Mouse (Mus musculus) 416B (cell line): ENCODE measurements around the gene Ceacam16.

Experiments used
- DNase-seq: peaks from one replicate; pipeline ENCODE4 v3.0.0; 2011; ENCODE audit warnings: low read depth

The Ceacam16 gene

DNA sequence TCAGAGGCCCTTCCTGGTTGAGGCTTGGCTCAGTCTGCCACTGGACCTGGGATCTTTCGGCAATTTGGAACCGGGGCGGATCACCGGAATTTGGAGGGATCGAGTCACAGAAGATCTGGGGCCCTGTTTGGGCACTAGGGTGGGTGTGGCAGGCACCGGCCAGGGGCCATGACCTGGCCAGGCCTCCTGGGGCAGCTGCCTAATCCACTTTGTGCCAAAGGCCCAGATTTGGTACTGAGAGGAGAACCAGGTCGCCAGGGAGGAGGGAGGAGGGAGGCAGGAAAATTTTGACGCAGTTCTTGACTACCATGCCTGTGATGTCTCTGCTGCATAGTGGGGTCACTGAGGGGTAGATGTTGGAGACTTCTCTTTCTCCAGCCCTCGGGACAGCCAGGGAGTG, at the start of gene Ceacam16:
Gene Ceacam16, minus strand, starts transcription at position 101 of the 400 bp plus-strand sequence.
- no peak for DNase-seq

DNA sequence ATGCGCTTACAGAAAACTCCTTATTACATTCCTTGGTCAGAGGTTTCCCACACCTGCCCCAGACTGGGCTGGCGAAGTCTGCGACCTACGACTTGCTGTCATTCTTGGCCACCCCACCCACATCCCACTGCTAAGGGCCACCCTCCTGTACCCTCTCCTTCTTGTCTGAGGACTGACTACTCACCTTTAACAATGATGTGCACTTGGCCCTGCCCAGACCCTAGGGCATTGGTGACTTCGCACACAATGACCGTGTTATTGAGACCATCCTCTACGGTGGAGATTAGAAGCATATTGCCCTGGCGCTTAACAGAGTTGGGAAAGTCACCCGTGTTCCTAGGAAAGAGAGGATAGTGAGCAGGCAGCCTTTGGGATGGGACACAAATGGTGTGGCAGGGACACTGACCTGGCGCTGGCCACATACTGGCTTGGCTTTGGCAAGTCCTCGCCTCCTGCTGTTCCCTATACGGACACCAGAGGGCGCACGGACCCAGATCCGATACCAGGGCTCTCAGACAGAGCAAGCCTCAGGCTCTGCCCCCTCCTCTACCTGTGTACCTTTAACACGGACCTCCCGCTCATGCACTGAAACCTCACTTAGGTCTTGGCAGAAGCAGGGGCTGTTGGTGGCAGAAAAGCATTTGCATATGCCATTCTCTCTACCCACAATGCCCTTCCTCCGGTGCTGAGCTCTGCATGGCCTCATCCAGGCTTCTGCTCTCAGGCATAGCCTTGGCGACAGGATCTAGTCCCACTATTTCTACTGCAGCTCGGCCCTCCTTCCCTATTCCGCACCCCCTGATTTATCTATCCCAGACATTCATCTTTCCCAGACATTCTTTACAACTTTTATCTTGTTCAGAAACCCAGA, 49.6 kb upstream of the Ceacam16 start:
- peak; percentile 74 for DNase-seq

DNA sequence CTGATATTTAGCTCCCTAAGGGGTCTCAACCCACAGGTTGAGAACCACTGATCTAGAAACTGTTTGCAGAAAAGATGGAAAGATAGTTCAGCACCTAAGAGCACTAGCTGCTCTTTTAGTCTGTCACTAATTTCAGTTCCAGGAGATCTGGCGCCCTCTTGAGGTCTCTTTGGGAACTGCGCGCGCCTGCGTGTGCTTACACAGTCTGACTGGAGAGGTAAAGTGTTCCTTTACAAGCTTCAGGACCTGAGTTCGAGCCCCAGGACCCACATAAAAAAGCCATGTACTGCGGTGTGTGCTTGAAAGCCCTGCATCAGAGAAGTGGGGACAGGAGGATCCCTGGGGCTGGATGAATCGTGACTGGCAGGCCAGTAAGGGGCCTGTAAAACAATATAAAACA, 28.8 kb upstream of the Ceacam16 start:
- DNase-seq = peak; percentile 81

DNA sequence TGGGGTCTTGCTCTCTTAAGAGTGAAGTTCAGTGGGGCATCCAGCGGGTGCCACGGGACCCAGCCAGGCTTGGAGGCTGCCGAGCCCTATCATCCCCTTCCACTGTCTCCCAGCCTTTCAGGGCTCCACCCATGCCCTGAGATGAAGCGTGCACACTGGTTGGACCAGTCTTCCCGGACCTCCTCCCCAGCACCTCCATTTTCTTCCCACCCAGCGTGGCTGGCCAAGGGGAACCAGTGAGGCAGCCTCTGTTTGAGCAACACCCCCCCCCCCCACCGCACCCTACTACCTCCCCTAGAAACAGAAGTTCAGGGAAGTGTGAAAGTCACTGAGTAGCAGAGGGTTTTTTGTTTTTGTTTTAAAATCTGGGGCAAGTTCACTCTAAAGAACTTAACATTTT, 26.8 kb upstream of the Ceacam16 start, which contains the start of gene Ceacam19:
Gene Ceacam19, minus strand, starts transcription at position 117 of the 400 bp plus-strand sequence.
- DNase-seq = no peak

DNA sequence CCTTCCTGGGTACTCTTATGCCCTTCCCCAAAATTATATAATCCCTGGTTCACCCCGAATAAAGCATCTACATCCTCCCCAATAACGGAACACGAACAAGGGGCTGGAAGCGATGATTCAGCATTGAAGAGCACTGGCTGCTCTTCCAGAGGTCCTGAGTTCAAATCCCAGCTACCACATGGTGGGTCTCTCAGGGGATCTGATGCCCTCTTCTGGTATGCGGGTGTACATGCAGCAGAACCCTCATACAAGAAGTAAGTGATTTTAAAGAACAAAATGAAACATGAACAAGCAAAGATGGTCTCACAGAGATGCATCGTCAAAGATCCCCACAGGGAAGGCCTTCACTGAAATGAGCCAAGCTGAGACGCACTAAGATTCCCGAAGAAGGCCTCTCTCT, 19.7 kb upstream of the Ceacam16 start:
- DNase-seq = peak; percentile 28

DNA sequence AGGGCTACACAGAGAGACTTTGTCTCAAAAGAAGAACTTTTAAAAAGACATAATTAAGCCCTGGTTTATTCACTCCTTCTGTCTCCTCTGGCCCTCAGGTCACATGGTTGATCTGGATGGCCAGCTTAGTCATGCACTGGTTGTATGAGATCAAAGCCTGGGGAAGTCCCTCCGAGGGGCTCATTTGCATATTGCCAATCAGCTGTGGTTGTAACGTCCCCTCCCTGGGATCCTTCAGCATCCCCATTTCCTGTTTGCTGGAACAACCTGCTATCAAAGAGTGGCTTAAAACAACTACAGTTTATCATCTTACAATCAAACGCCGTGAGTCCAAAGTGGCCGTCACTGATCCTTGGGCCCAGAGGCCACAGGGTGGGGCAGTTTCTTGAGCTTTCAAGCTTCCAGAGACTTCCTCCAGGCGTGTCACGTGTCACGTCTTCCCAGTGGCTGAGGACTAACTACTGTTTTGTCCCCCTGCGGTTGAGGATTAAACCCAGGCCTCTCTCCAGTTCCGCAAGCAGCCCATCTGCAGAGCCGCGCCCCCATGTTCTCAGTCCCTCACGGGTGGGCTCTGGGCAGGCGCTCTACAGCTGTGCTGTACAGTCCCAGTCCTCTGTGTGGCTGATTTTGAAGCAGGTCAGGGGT, 15.8 kb upstream of the Ceacam16 start:
- DNase-seq = peak; percentile 92

DNA sequence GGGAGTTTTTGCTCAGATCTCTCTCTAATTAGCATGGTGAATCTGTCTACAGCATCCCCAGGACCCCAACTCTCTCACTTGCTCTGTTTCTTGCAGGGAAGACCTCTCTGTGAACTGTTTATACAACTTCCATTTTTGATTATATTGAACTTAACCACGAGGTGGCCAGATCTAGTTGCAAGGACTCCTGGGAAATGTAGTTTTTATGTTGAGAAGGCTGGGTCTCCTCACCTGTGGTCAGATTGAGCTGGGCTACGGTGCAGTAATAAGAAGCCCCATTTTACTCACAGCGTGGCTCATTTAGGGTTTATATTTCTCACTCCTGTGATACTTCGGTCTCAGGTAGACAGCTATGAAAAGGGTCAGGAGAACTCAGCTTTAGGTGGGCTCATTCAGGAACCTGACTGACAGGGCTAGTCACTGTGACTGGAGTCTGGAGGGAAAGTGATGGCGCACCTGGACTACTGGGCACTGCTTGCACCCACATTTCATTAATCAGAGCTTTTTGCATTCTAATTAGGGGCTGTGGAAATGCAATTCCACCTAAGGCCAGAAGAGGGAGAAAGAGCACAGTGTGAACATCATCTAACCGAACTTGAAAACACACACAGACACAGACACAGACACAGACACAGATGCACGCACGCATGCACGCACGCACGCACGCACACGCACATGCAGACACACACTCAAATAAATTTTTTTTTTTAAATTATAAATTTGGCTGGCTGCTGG, 15.0 kb upstream of the Ceacam16 start:
- DNase-seq = peak; percentile 86

DNA sequence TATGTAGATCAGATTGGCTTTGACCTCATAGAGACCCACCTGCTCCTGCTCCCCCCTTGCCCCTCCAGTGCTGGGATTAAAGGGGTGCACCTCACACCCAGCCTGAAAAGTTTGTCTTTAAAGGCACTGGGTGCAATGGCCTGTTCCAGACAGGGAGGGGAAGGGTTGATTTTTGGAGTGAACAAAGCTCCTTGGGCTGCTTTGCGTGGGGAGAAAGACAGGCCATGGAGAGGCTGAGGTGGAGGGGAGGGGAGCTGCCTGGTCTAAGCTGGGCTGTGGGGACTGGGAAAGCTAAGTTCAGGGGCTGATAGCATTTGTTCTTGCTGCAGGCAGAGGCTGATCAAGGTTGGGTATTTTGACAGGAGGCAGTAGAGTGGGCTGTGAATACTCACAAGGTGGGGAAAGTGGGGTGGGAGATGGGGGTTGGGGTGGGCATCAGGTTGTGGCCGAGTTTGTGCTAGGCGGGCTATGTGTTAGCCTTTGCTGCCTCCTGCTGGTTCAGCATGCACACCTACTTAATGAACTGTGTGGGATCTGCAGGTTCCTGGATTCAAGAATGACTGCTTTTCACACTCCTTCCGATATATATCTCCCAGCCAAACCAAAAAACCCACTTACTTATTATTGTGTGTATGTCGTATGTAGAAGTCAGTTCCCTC, 11.0 kb upstream of the Ceacam16 start:
- DNase-seq = peak; percentile 81

DNA sequence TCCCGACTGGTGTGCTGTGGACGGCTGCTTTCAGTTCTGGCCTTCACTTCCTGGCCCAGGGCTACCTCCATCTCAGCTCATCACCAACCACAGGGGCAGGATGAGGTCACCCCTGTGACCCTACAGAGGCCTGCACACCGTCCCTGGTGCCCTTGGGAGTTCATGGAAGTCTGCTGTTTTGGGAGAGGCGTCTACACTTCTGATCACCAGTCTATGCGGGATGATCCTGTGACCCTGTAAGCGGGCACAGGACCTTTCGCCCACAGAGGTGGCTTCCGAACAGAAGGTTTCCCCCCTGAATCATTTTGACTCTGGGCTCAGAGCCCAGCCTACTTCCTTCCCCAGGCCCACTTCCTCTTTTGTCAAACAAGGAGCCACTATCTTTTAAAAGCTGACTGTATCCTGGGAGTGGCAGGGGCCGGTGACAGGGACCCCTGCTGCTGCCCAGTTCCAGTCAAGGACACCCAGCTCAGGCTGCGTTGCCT, 10.1 kb upstream of the Ceacam16 start:
- DNase-seq = peak; percentile 89

DNA sequence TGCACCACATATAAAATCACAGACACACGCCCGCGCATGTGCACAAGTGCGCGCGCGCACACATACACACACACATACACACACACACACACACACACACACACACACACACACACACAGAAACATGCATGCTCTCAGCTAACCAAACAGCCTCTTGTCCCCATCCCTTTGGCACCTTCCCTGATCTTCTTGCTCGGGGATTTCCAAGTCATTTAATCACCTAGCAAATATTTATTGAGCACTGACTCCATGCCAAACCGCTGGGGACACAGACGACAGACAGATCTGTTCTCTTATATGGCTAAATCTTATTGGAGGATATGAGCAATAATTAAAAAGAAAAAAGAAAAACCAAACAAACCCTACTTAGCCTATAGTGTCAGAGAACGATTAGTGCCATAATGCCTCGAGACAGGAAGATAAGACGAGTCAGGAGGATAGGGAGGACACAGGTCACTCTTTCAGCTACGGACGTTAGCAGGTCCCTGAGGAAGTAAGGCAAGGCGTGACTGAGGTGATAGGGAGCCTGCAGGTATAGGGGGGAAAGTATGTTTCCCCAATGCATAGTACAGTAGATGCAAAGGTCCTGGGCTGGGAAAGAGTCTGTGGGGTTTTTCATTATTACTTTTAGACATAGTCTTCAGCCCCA, 6.8 kb upstream of the Ceacam16 start:
- no peak for DNase-seq

DNA sequence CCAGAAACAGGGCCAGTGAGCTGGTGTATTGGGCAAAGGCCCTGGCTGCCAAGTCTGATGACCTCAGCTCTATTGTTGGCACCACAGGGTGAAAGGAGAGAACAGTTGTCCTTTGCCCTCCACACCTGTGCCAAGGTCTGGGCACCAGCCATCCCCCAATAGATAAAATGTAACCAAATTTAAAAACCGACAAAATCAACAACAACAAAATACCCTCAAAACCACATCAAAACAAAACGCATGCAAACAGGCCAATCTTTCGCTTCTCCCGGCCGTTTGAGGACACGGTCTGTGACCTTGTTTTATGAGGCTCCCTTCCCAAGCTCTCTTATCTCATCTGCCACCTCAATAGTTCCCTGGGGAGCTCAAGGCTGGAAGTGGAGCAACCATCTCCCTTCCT, 5.4 kb upstream of the Ceacam16 start:
- DNase-seq = no peak

DNA sequence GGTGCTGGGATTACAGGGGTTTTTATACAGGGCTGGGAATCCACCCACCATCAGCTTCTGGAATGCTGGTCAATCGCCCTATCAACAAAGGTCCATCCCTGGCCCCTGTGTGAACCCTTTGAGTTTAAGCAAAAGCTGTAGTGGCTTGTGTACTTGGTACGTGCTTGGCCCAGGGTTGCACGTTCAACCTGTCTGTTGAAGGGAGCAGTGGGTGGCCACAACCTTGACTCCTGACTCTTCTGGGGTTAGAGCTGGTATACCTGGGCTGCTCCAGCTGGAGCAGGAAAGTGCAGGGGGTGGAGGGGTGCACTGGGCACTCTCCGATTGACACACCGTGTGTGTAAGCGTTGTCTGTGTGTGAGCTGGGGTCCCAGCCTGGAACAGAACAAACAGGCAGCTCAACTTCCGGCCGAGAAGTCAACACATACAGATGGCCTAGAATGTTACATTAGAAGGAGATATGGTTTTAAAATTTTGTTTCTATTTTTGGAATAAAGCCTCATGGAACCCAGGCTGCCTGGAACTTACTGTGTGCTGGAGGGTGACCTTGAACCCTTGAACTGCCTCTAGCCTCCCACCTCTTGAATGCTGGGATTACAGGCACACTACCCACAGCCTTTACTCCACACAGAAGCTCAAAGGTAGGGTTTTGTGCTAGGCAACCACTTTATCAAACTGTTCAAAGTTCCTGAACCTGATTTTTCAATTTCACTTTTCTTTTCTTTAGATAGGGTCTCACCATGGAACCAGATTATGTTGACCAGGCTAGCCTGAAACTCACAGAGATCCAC, 4.3 kb upstream of the Ceacam16 start:
- no peak for DNase-seq

DNA sequence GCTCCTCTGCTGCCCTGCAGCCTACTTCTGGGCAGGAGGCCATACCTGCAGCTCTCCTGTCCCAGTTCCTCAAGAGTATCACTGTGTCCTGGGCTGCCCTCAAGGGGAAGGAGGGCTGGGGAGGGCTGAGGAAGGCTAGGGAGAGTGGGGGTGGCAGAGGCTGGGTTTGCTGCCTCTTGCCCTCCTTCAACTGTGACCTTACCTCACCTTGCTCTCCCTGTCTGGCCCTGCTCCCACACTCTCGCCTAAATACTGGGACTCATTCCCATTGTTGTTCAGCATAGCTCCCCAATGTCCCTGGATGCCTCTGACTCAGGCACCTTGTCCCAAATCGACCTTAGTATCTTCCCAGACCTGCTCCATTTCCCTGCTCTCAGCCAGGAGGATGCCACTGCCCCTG, 3.1 kb upstream of the Ceacam16 start:
- no peak for DNase-seq

DNA sequence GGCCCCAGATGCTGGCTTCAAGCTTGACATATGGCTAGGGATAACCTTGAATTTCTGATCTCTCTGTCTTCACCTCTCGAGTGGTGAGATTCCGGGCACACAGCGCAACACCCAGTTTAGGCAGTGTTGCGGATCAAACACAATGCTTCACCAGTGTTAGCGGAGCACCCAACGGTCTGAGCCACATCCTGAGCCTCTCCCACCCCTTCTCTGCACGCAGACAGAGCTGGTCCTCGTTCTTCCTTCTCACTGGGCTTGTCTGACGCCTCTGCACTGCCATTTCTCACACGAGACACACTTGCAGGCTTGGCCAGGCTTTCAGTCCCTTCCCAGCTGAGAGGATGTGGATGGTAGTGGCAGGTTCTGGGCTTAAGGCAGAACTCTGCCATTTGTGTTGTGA, 1.4 kb downstream of the Ceacam16 start:
- no peak for DNase-seq

DNA sequence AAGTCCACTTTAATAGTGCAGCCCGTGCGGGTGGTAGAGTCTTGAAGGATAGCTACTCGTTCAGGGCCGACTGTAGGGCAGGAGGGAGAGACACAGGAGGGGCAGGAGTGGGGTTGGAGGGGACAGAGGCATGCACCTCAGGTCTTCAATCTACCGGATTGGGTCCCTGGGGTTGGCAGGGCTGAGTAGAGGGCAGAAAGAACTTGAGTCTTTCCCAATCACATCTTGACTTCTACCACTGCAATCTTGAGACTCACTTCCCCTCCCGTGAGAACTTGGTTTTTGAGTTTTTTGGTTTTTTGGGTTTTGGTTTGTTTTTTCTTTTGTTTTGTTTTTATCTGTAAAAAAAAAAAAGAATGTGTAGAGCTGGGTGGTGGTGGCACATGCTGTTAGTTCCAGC, 4.8 kb downstream of the Ceacam16 start:
- DNase-seq = peak; percentile 56

DNA sequence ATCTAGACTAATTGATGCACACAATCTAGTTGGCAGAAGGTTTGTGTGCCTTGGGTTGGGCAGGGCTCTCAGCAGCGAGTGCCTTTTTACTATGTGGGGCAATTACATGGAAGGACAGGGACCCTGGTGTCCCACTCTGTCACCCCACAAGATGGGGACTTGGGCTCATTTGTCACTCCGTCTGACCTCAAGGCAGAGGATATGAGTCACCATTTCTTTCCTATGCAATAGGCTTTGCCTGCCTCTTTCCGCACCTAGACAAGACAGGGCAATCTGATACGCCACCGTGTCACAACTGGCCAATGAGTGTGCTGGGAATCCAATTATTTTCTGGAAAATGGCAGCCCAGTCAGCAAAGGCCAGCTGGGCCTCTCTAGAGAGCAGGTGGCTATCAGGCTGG, 5.4 kb downstream of the Ceacam16 start:
- DNase-seq = peak; percentile 97

DNA sequence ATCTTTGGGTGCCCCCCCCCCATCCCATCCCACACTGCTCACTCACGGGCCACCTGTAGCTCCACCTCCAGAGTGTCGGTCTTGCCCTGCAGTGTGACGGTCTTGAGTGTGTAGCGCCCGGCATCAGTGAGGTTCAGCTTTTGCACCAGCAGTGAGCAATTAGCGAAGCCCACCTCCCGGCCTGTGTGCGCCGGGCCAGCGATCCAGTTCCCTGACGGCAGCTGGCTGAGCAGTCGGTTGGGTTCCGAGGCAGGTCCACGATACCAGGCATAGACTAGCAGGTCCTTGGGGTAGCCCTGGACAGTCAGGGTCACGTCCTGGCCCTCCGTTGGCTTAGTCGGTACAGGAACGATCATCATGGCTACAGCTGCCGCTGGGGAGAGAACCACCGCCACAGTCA, 7.6 kb downstream of the Ceacam16 start:
- DNase-seq = no peak

DNA sequence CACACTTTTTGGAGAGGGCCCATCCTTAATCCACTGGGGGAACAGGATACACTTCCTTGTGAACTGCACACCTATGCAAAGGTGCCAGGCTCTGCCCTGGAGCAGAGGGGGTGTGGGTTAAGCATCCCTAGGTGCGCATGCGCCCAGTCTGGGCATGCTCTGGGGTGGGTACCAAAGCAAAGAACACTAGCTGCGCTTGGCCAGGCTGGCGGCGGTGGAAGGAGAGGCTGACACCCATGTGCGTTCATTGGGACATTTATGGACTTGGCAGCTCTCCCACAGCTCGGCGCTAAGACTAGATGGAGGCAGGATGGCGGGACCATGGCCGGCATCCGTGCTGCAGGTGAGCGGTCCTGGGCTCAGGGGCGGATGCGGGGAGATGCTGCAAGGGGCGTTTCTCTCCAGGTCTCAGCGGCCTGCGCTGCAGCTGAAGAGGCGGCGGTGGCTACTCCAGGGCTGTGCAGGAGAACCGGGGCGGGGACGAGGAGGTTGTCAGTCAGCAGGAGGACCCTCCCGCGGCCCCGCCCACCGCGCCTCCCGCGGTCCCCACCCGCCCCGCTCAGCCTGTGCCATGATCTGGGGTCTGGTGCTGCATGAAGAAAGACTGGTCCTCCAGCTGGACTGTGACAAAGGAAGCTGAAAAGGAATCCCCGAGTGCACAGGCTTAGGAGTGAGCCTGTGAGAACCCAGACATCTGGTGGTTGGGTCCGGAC, 9.1 kb downstream of the Ceacam16 start, which contains the start of gene Gm19345:
Gene Gm19345, plus strand, starts transcription at position 146 of the 713 bp plus-strand sequence.
- no peak for DNase-seq

DNA sequence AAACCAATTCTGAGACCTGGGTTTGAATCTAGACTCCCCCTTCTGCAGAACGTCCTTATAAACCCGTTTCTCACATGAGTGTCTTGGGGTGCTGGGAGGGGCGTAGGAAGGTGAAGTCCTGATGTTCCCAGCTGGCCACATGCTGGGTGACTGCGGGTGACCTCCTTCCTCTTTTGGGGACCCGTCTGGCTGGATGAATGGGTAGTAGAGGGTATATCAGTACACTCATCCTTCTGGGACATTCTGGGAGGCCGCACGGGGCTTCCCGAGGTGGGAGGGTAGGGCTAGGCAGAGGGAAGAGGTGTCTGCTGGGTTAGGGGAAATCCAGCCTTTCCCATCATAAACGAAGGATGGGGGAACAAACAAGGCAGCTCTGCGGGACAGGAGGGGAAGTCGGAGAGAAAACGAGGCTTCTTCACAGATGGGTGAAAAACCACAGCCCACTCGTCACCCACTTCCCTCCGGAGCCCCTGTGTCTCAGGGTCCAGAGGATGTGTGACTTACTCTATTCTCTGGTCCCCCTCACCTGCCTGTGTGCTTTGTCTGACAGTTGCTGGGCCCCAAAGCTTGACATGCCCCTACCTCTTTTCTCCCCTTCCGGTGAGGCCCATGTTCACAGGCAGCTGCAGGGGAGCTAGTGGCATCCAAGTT, 16.5 kb downstream of the Ceacam16 start:
- DNase-seq = no peak
